Mouse (Mus musculus): Measurements from ENCODE around the gene Olfr167. TPM values are rescaled to one million over a fixed set of nuclear protein-coding genes. Genes with fewer than 3 reads are reported as not detected.
"Not testable (repeated sequence)": the region's sequence is repeated elsewhere in the genome, so short reads cannot be mapped to it uniquely, and the experiment has no call there.

Olfr167 gene
- not detected in 2 replicates for polyA plus RNA-seq (2014; fragmentation: Nextera tagmentation; extraction: Ambion mirVana)

DNA sequence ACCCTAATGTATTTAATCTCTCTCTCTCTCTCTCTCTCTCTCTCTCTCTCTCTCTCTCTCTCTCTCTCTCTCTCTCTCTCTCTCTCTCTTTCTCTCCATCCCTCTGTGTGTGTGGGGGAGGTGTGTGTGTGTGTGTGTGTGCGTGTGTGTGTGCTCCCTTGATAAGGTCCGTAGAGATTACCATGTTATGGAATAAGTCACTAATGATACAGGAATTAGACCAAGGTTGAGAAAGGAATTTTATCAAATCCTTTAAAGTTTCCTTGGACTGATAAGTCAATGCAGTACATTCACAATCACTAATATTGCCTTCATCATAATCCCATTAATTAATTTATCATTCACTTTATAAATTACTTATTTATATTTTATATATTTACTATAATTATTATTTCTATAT, at the start of gene Olfr167:
TSS of gene Olfr167 (minus strand) at position 101 of the 400 bp plus-strand sequence.
- Histone ChIP-seq H3K4me1 (replicated peaks; ENCODE audit: control insufficient read depth, insufficient read depth, low read length) (no peaks in the 10 kb centered on the region), H3K27me3 (replicated peaks; ENCODE audit: control insufficient read depth, insufficient read depth, low read length) (no peaks in the 10 kb centered on the region), H3K27ac (ENCODE audit: low read depth, low read length) (no peak within 1 kb of the TSS), H3K9me3 (ENCODE audit: control insufficient read depth, low read length) (no peaks in the 10 kb centered on the region), H3K9ac (ENCODE audit: low read depth, low read length) (no peak within 1 kb of the TSS), H3K4me3 (ENCODE audit: low read depth, low read length) (no peak within 1 kb of the TSS), H3K4me2 (no peak within 1 kb of the TSS), H3K36me3 (ENCODE audit: control insufficient read depth, insufficient read depth, low read length) (no peaks in the 10 kb centered on the region)
- ATAC-seq (replicated peaks; ENCODE audit: low FRiP score), result no peak
- 64% methylated on average over 2 of the region's 2 CpGs for WGBS
- no peak for DNase-seq (ENCODE audit: low spot score)

DNA sequence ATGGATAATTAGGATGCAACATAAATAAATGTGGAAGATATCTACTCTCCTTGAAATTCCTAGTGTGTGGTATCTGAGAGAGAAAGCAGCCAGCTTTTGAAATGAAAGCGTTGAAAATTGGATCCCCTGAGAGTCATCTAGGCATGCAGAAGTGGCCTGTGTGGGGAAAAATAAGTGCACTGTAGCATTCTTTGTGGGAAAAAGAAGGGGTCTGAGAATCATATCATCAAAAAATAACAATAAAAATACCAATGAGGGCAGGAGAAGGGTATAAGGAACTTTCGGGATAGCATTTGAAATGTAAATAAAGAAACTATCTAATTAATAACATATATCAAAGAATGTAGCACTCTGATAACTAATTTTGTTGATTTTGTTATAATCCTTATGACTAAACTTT, 49.6 kb upstream of the Olfr167 start, which contains the start of gene Olfr169:
TSS of gene Olfr169 (minus strand) at position 101 of the 400 bp plus-strand sequence.
- ATAC-seq (replicated peaks; ENCODE audit: low FRiP score); H3K4me2 ChIP-seq; H3K4me3 ChIP-seq (ENCODE audit: low read depth, low read length); H3K27me3 ChIP-seq (replicated peaks; ENCODE audit: control insufficient read depth, insufficient read depth, low read length); H3K36me3 ChIP-seq (ENCODE audit: control insufficient read depth, insufficient read depth, low read length); H3K4me1 ChIP-seq (replicated peaks; ENCODE audit: control insufficient read depth, insufficient read depth, low read length); DNase-seq (ENCODE audit: low spot score); H3K9me3 ChIP-seq (ENCODE audit: control insufficient read depth, low read length); H3K27ac ChIP-seq (ENCODE audit: low read depth, low read length); H3K9ac ChIP-seq (ENCODE audit: low read depth, low read length): not testable (repeated sequence)
- WGBS, result 79% methylated on average over 2 of the region's 2 CpGs

DNA sequence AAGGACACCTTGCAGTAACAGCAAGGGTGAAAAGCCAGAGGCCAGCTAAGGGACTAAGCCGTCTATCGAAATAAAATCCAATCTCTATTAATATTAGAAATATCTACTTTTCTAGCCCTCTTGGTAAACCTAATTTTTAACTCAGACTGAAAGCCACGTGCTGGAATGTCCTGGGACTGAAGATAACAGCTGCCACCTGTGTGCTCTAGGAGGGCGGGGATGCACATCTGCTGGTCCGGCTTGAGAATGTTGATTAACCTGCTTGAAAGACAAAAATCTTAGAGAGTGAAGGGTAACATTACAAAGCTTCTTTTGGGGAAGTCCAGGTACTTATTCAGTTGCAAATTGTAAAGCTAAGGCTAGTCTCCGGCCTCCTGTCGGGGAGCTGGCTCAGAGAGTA, 31.4 kb upstream of the Olfr167 start:
- not testable (repeated sequence) for H3K27ac ChIP-seq (ENCODE audit: low read depth, low read length); ATAC-seq (replicated peaks; ENCODE audit: low FRiP score); H3K4me2 ChIP-seq; H3K9me3 ChIP-seq (ENCODE audit: control insufficient read depth, low read length); H3K4me3 ChIP-seq (ENCODE audit: low read depth, low read length); H3K9ac ChIP-seq (ENCODE audit: low read depth, low read length); H3K4me1 ChIP-seq (replicated peaks; ENCODE audit: control insufficient read depth, insufficient read depth, low read length); H3K36me3 ChIP-seq (ENCODE audit: control insufficient read depth, insufficient read depth, low read length); H3K27me3 ChIP-seq (replicated peaks; ENCODE audit: control insufficient read depth, insufficient read depth, low read length); DNase-seq (ENCODE audit: low spot score)
- 86% methylated on average over 7 of the region's 7 CpGs for WGBS

DNA sequence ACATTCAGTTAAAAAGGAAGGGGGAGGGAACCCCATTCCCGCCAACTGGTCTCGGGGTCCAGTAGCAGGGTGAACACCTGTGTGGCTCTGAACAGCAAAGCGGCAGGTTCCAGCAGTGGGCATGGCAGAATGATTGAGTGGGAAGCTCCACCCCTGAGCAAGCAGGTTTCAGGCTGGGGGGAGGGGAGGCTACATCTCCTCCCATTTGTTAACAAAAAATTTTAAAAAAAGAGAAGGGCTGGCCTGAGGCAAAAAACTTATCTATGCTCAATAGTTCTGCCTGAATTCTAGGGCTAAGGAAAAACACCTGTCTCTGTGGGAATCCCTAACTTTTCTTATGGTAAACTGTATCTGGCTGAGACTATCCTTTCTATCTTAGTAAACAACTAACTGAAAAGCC, 30.2 kb upstream of the Olfr167 start:
- H3K36me3 ChIP-seq (ENCODE audit: control insufficient read depth, insufficient read depth, low read length); ATAC-seq (replicated peaks; ENCODE audit: low FRiP score); DNase-seq (ENCODE audit: low spot score); H3K9ac ChIP-seq (ENCODE audit: low read depth, low read length); H3K4me3 ChIP-seq (ENCODE audit: low read depth, low read length); H3K9me3 ChIP-seq (ENCODE audit: control insufficient read depth, low read length); H3K4me2 ChIP-seq; H3K27me3 ChIP-seq (replicated peaks; ENCODE audit: control insufficient read depth, insufficient read depth, low read length); H3K27ac ChIP-seq (ENCODE audit: low read depth, low read length); H3K4me1 ChIP-seq (replicated peaks; ENCODE audit: control insufficient read depth, insufficient read depth, low read length): not testable (repeated sequence)
- 88% methylated on average over 3 of the region's 3 CpGs for WGBS

DNA sequence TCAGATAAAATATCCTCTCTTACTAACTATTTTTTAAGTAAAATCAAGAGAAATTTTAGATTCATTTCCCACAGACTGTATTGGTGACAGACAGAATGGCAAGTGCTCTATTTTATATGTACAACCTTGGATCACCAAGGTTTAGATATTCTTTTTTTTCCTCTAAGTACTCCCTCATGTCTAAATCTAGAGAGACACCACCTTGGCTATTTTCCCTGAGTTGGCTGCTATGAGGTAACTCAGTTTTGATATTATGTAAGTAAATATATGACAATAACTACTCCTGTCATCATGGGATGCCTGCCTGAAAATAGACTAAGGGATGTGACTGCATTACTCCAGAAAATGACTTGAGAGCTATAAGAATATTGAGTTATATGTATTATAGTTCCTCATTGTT, 13.4 kb upstream of the Olfr167 start, which contains the start of gene Olfr168:
TSS of gene Olfr168 (minus strand) at position 101 of the 400 bp plus-strand sequence.
- ATAC-seq (replicated peaks; ENCODE audit: low FRiP score) (no peak), DNase-seq (ENCODE audit: low spot score) (no peak)
- no peaks in the 10 kb centered on the region for H3K4me1 ChIP-seq (replicated peaks; ENCODE audit: control insufficient read depth, insufficient read depth, low read length)
- no peaks in the 10 kb centered on the region for H3K36me3 ChIP-seq (ENCODE audit: control insufficient read depth, insufficient read depth, low read length)
- no peak within 1 kb of the TSS for H3K27ac ChIP-seq (ENCODE audit: low read depth, low read length)
- no peak within 1 kb of the TSS for H3K9ac ChIP-seq (ENCODE audit: low read depth, low read length)
- H3K4me2 ChIP-seq, result no peak within 1 kb of the TSS
- H3K9me3 ChIP-seq (ENCODE audit: control insufficient read depth, low read length), result no peaks in the 10 kb centered on the region
- no peaks in the 10 kb centered on the region for H3K27me3 ChIP-seq (replicated peaks; ENCODE audit: control insufficient read depth, insufficient read depth, low read length)
- no peak within 1 kb of the TSS for H3K4me3 ChIP-seq (ENCODE audit: low read depth, low read length)

DNA sequence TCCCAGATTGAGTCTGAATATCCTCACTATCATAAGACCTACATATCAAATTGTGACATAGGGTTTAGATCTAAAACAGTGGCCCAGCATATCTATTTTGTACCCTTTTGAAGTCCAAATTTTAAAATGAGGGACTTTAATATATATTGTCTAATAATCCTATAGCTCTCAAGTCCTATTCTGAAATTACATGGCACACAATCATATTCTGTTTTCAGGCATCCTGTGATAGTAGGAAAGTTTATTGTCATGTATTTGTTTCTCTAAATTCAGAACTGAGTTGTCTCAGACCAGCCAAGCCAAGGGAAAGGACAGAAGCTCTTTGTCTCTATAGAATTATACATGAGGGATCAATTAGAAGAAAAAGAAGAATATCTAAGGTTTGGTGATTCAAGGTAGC, 38.7 kb downstream of the Olfr167 start, which contains the start of gene Olfr166:
TSS of gene Olfr166 (plus strand) at position 301 of the 400 bp plus-strand sequence.
- no peaks in the 10 kb centered on the region for H3K36me3 ChIP-seq (ENCODE audit: control insufficient read depth, insufficient read depth, low read length)
- no peaks in the 10 kb centered on the region for H3K4me1 ChIP-seq (replicated peaks; ENCODE audit: control insufficient read depth, insufficient read depth, low read length)
- ATAC-seq (replicated peaks; ENCODE audit: low FRiP score) (no peak), DNase-seq (ENCODE audit: low spot score) (no peak)
- H3K9me3 ChIP-seq (ENCODE audit: control insufficient read depth, low read length), result no peaks in the 10 kb centered on the region
- no peak within 1 kb of the TSS for H3K9ac ChIP-seq (ENCODE audit: low read depth, low read length)
- no peak within 1 kb of the TSS for H3K4me2 ChIP-seq
- no peak within 1 kb of the TSS for H3K4me3 ChIP-seq (ENCODE audit: low read depth, low read length)
- no peaks in the 10 kb centered on the region for H3K27me3 ChIP-seq (replicated peaks; ENCODE audit: control insufficient read depth, insufficient read depth, low read length)
- no peak within 1 kb of the TSS for H3K27ac ChIP-seq (ENCODE audit: low read depth, low read length)

DNA sequence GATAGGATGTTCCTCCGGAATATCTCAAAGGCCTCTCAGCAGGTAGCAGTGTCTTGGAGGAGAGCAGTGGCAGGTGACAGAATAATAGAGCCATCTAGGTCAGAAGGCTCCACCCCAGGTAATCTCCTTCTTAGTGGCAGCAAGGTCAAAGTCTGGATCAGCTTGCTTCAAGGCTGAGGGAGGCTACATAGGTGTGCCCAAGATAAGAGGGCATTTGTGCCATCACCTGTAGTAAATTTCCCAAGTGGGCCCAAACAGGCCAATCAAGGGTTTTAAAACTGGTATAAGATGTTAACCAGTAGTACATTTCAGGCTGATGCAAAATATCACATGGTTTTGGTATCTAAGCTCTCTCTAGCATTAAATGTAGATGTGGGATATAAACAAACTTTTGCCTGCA, 57.7 kb downstream of the Olfr167 start:
- Histone ChIP-seq H3K9me3 (ENCODE audit: control insufficient read depth, low read length) (no peaks in the 10 kb centered on the region), H3K4me1 (replicated peaks; ENCODE audit: control insufficient read depth, insufficient read depth, low read length) (no peaks in the 10 kb centered on the region), H3K4me3 (ENCODE audit: low read depth, low read length) (no peak overlapping the region), H3K9ac (ENCODE audit: low read depth, low read length) (no peak overlapping the region), H3K4me2 (no peak overlapping the region), H3K27me3 (replicated peaks; ENCODE audit: control insufficient read depth, insufficient read depth, low read length) (no peaks in the 10 kb centered on the region), H3K36me3 (ENCODE audit: control insufficient read depth, insufficient read depth, low read length) (no peaks in the 10 kb centered on the region), H3K27ac (ENCODE audit: low read depth, low read length) (no peak overlapping the region)
- 100% methylated on average over 1 of the region's 1 CpGs for WGBS
- DNase-seq (ENCODE audit: low spot score) (no peak), ATAC-seq (replicated peaks; ENCODE audit: low FRiP score) (no peak)

Other genes starting within 250 kb of the Olfr167 start
- not detected in 2 replicates for gene Olfr164, start 208.2 kb downstream of the Olfr167 start, polyA plus RNA-seq (2014; fragmentation: Nextera tagmentation; extraction: Ambion mirVana)
- gene Olfr165, start 99.1 kb downstream of the Olfr167 start, polyA plus RNA-seq (2014; fragmentation: Nextera tagmentation; extraction: Ambion mirVana), result not detected in 2 replicates
- gene Olfr166, start 38.6 kb downstream of the Olfr167 start, polyA plus RNA-seq (2014; fragmentation: Nextera tagmentation; extraction: Ambion mirVana), result not detected in 2 replicates
- not detected in 2 replicates for gene Olfr168, start 13.3 kb upstream of the Olfr167 start, polyA plus RNA-seq (2014; fragmentation: Nextera tagmentation; extraction: Ambion mirVana)
- gene Olfr169, start 49.5 kb upstream of the Olfr167 start, polyA plus RNA-seq (2014; fragmentation: Nextera tagmentation; extraction: Ambion mirVana), result not detected in 2 replicates
- not detected in 2 replicates for gene Olfr170, start 89.6 kb upstream of the Olfr167 start, polyA plus RNA-seq (2014; fragmentation: Nextera tagmentation; extraction: Ambion mirVana)
- not detected in 2 replicates for gene Olfr171, start 107.7 kb upstream of the Olfr167 start, polyA plus RNA-seq (2014; fragmentation: Nextera tagmentation; extraction: Ambion mirVana)
- not detected in 2 replicates for gene Lamp3, start 184.1 kb upstream of the Olfr167 start, polyA plus RNA-seq (2014; fragmentation: Nextera tagmentation; extraction: Ambion mirVana)
- gene B3gnt5, start 237.9 kb upstream of the Olfr167 start, polyA plus RNA-seq (2014; fragmentation: Nextera tagmentation; extraction: Ambion mirVana), result 7.9 and 8.5 TPM in 2 replicates

Measured in liver, embryonic 11.5 days (tissue).